Mouse (Mus musculus) lung, postnatal 0 days (tissue): ENCODE measurements around the gene Arhgap35. TPM values are rescaled to one million over a fixed set of nuclear protein-coding genes. Genes with fewer than 3 reads are reported as not detected.

ENCODE experiments used
- ATAC-seq: fragments of 200-750 bp; cut with Nextera tagmentation; 2 replicates; pipeline ENCODE4 v1.8.0; 2017; ENCODE audit warnings: moderate library complexity
- DNase-seq: peaks from one replicate; pipeline ENCODE4 v3.0.0-alpha.2; 2016; ENCODE audit warnings: low spot score
- H3K27ac ChIP-seq: fragments of 300-500 bp; sonication (generic); 2 replicates; pipeline ENCODE4 v1.5.1; 2014; ENCODE audit warnings: antibody characterized with exemption, mild to moderate bottlenecking, low read length, mixed read lengths
- H3K27me3 ChIP-seq: fragments of 300-500 bp; sonication (generic); replicated peaks from 2 replicates; pipeline ENCODE4 v1.6.1; 2014; ENCODE audit warnings: low read length, mixed read lengths; ENCODE audit not compliant: insufficient read depth
- H3K36me3 ChIP-seq: fragments of 300-500 bp; sonication (generic); 2 replicates; pipeline ENCODE4 v1.6.1; 2014; ENCODE audit warnings: low read length, mixed read lengths; ENCODE audit not compliant: insufficient read depth
- H3K4me1 ChIP-seq: fragments of 300-500 bp; sonication (generic); 2 replicates; pipeline ENCODE4 v1.6.1; 2014; ENCODE audit warnings: antibody characterized with exemption, low read depth, low read length, mixed read lengths; ENCODE audit not compliant: insufficient read depth
- H3K4me2 ChIP-seq: fragments of 300-500 bp; sonication (generic); replicated peaks from 2 replicates; pipeline ENCODE4 v1.6.1; 2014; ENCODE audit warnings: low read depth, mild to moderate bottlenecking, low read length, moderate library complexity, mixed read lengths
- H3K4me3 ChIP-seq: fragments of 300-500 bp; sonication (generic); 2 replicates; pipeline ENCODE4 v1.5.1; 2014; ENCODE audit warnings: low read depth, low read length
- H3K9ac ChIP-seq: fragments of 300-500 bp; sonication (generic); replicated peaks from 2 replicates; pipeline ENCODE4 v1.6.1; 2014; ENCODE audit warnings: low read depth, mild to moderate bottlenecking
- H3K9me3 ChIP-seq: fragments of 300-500 bp; sonication (generic); 2 replicates; pipeline ENCODE4 v1.6.1; 2016; ENCODE audit warnings: low read length, mixed read lengths
- CTCF ChIP-seq: IDR thresholded peaks from 2 replicates; pipeline ENCODE4 v1.5.1; 2016; ENCODE audit warnings: antibody characterized with exemption, mild to moderate bottlenecking
- EP300 ChIP-seq: IDR thresholded peaks from 2 replicates; pipeline ENCODE4 v1.6.1; 2016; ENCODE audit warnings: antibody characterized with exemption, mild to moderate bottlenecking, control low read depth
- WGBS: fragments of 180-500 bp; shearing (Covaris S2); extraction: QIAGEN DNeasy Blood & Tissue Kit; methylation state at CpG from one replicate; pipeline ENCODE4 v1.1.7; 2014; 5-methylcytosine and 5-hydroxymethylcytosine counted together
- polyA plus RNA-seq: library from polyadenylated mRNA; unstranded; fragments of >200 nt; fragmentation: Nextera tagmentation; extraction: Ambion mirVana; gene quantifications from 2 replicates; pipeline ENCODE4 v1.2.1, GENCODE M21; 2015

Gene Arhgap35
- polyA plus RNA-seq, 1 experiment from 2014 or later: 8.2 TPM

DNA sequence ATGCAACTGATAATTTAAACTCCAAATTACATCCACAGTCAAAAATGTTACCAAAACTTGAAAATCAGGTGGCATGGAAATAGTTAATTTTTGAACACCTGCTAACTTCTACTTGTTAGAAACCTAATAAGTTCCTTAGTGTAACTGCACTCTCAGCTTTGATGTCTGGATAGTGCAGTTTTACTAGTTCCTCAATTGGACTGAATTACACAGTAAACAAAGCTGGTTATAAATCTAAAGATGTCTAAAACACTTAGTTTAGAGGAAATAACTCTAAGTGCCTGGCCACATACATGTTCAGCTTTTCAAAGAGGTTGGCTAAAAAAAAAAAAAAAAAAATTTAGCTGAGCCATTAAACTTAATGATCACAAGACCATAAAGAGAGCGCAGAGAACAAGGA lies 43.6 kb downstream of the Arhgap35 start:
- Histone ChIP-seq H3K27me3 (no peaks in the 10 kb centered on the region), H3K9me3 (no peaks in the 10 kb centered on the region), H3K4me3 (no peak overlapping the region), H3K27ac (no peak overlapping the region), H3K4me1 (0 out of 2 replicates have a peak, but pooled peaks cover 2% of the 10 kb centered on the region), H3K4me2 (no peak overlapping the region), H3K9ac (no peak overlapping the region), H3K36me3 (no peaks in the 10 kb centered on the region)
- DNase-seq: no peak
- no peak for TF ChIP-seq CTCF
- no peak for TF ChIP-seq EP300
- 71% methylated on average over 1 of the region's 1 CpGs for WGBS
- ATAC-seq: no peak

DNA sequence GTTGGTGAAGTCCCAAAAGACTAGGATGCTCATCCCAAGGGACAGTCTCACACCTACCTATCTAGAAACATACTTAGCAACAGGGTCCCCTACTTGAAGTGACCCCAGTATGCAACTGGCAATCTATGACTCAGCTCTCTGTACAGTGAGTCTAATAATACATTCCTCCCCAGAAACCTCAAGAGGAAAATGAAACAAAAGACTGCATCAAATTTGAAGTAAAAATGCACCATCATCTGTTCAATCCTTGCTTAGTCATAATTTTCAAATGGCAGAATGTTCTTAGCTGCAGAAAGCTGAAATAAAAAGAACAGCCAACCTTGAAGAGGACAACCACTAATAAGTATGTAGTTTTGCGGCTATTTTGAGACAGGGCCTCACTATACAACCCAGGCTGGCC lies 44.1 kb downstream of the Arhgap35 start:
- Histone ChIP-seq H3K36me3 (no peaks in the 10 kb centered on the region), H3K27me3 (no peaks in the 10 kb centered on the region), H3K4me2 (no peak overlapping the region), H3K4me3 (no peak overlapping the region), H3K4me1 (0 out of 2 replicates have a peak, but pooled peaks cover 2% of the 10 kb centered on the region), H3K9ac (no peak overlapping the region), H3K9me3 (no peaks in the 10 kb centered on the region), H3K27ac (no peak overlapping the region)
- DNase-seq (no peak), ATAC-seq (no peak)
- TF ChIP-seq EP300: no peak
- WGBS: 92% methylated on average over 1 of the region's 1 CpGs

DNA sequence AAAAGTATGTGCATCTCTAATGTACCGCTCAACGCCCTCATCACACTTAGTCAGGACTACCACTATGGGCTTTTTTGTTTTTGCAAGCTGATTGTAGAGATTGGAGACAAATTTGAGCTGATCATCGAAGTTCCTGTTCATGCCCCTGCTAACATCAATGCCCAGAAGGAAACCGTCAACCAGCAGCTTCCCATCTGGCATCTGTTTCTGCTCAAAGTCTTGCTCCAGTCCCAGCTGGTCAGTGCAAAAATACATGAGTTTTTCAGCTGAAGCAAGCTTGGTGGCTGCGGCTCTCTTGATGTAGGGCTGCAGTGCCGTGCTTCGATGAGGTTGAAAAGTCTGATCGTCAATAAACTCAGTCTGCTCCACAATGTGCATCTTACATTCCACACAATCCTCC lies 50.3 kb downstream of the Arhgap35 start:
- H3K4me2 ChIP-seq: no peak overlapping the region
- H3K9ac ChIP-seq: no peak overlapping the region
- peaks cover 11% of the 10 kb centered on the region for H3K36me3 ChIP-seq
- 76% methylated on average over 8 of the region's 8 CpGs for WGBS
- no peak for TF ChIP-seq CTCF
- TF ChIP-seq EP300: 0 out of 2 replicates have a peak, but pooled peaks have one; percentile 26
- no peak overlapping the region for H3K27ac ChIP-seq
- no peaks in the 10 kb centered on the region for H3K9me3 ChIP-seq
- ATAC-seq: peak; percentile 26; the same call in 1 of the 2 replicates
- H3K4me1 ChIP-seq: 0 out of 2 replicates have a peak, but pooled peaks cover 2% of the 10 kb centered on the region
- no peaks in the 10 kb centered on the region for H3K27me3 ChIP-seq
- H3K4me3 ChIP-seq: no peak overlapping the region
- DNase-seq: peak; percentile 34

- H3K27me3 ChIP-seq: no peaks in the 10 kb centered on the region
- no peak for ATAC-seq
- no peak overlapping the region for H3K27ac ChIP-seq
- no peaks in the 10 kb centered on the region for H3K9me3 ChIP-seq
- DNase-seq: no peak
- H3K4me1 ChIP-seq: peaks cover 20% of the 10 kb centered on the region
- TF ChIP-seq EP300 (no peak), CTCF (no peak)
- 76% methylated on average over 9 of the region's 9 CpGs for WGBS
- no peak overlapping the region for H3K4me3 ChIP-seq
- no peak overlapping the region for H3K4me2 ChIP-seq
- H3K36me3 ChIP-seq: peaks cover 8% of the 10 kb centered on the region; the same call in 1 of the 2 replicates
- H3K9ac ChIP-seq: no peak overlapping the region
Observed at GRCm38 (mm10) chr7:16557783-16558538, 56.8 kb downstream of the Arhgap35 start.

- Histone ChIP-seq H3K4me1 (peaks cover 20% of the 10 kb centered on the region), H3K4me3 (no peak overlapping the region), H3K9me3 (no peaks in the 10 kb centered on the region), H3K27me3 (no peaks in the 10 kb centered on the region), H3K36me3 (peaks cover 6% of the 10 kb centered on the region; the same call in 1 of the 2 replicates), H3K27ac (no peak overlapping the region), H3K4me2 (no peak overlapping the region), H3K9ac (no peak overlapping the region)
- no peak for DNase-seq
- ATAC-seq: no peak
- WGBS: 48% methylated on average over 4 of the region's 4 CpGs
- TF ChIP-seq CTCF: no peak
Observed at GRCm38 (mm10) chr7:16557251-16557650, 57.5 kb downstream of the Arhgap35 start.

DNA sequence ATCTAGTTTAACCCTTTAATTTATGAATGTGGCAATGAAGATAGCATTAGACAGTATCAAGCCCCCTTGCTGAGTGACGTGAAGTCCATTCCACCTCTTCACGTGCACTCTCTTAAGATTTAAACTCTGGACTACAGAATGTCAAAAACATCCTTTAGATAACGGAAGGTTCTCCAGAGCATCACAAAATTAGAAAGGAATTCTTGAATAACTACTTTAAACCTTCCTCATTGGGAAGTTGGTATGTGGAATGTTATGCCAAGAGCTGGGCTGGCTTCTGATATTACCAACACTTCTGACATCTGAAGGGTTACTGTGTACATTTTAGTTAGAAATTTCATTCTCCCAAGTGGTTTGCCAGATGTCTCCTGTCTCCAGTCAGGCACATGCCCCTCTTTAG lies 60.6 kb downstream of the Arhgap35 start:
- H3K9ac ChIP-seq: no peak overlapping the region
- H3K4me2 ChIP-seq: no peak overlapping the region
- H3K4me3 ChIP-seq: no peak overlapping the region
- DNase-seq (peak; percentile 44), ATAC-seq (peak; percentile 70)
- 41% methylated on average over 3 of the region's 3 CpGs for WGBS
- peaks cover 20% of the 10 kb centered on the region for H3K4me1 ChIP-seq
- no peaks in the 10 kb centered on the region for H3K9me3 ChIP-seq
- peak overlapping the region; percentile 32 for H3K27ac ChIP-seq
- no peaks in the 10 kb centered on the region for H3K36me3 ChIP-seq
- H3K27me3 ChIP-seq: no peaks in the 10 kb centered on the region
- peak; percentile 91 for TF ChIP-seq EP300
- no peak for TF ChIP-seq CTCF
